Mouse (Mus musculus) ES-CJ7 (cell line): Measurements from ENCODE around the gene Gm15517.
"Not testable (repeated sequence)": the region's sequence is repeated elsewhere in the genome, so short reads cannot be mapped to it uniquely, and the experiment has no call there.

Experiments used
- DNase-seq: peaks from one replicate; pipeline ENCODE4 v3.0.0; 2011; ENCODE audit warnings: low read depth, low spot score

The Gm15517 gene

DNA sequence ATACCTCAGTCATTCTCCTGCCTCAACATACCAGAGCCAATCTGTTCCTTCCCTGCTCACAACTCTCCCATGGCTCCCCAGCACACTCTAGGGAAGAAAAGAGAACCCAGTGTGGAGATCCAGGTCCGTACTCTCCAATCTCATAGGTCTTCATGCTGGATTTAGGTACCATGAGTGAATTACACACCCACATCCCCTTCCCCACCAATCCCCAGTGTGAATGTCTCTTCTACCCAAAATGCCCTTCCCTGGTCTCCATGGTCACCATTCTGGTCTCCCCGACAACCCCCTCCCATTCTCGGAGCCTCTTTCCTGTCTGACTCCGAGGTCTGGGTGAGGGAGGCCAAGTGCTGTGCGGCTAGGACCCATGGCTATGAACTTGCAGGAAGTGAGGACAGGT lies at the start of gene Gm15517:
Gene Gm15517 (plus strand): TSS at position 301 of the 400 bp plus-strand sequence.
- DNase-seq, result no peak

DNA sequence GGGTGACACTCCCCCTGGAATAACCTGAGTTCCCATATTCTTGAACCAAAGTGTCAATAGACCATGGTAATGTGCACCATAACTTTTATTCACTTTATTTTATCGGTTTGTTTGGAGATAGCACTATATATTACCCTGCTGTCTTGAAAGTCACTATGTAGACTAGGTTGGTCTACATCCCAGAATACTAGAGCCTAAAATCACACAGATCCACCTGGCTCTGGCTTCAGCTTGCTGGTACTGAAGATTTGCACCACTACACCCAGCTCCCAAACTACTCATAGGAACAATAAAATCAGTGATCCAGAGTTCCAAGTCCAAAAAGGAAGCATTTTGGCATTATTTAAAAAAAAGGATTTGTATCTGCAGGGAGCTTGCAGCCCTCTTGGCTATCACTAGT lies 45.6 kb upstream of the Gm15517 start, which contains the start of gene Klk1b5:
Gene Klk1b5 (plus strand): TSS at position 301 of the 400 bp plus-strand sequence.
- no peak for DNase-seq

DNA sequence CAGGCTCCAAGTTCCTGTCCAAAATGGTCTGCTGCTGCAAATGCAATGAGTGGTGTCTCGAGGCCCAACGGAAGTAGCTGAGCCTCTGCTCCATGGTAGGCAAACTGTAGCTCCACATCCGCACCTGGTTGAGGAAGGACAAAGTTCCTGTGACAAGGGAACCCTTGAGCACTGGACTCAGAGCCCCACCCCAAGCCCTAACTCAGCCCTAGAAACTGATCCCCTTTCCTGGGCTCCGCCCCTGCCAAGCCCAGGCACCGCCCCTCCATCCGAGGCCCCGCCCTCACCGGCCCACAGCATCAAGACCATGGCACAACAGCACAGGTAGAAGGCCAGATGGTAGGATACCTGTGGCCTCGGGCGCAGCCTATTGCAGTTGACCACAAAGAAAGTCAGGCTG lies 39.6 kb upstream of the Gm15517 start:
- not testable (repeated sequence) for DNase-seq

- not testable (repeated sequence) for DNase-seq
These were observed 38.9 kb upstream of the Gm15517 start for GRCm38 (mm10) chr7:44222335-44222734.

DNA sequence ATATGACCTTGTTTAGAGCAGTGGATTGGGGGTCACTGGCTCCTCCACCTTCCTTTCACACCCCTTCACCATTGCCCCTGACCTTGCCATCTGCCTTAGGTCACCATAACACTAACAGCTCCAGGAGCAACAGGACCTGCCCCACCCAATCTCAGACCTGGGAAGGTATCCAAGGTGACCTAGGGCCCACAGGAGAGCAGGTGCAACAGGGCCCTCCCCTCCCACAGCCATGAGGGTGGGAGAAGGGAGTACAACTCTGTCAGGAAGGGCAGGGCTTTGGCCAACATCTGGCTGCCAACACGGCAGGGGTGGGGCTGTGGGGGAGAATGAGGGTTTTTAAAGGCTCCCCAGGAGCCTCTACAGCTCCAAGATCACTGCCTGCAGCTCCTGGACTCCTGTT lies 36.2 kb upstream of the Gm15517 start, which contains the start of gene Klk1:
Gene Klk1 (plus strand): TSS at position 285 of the 400 bp plus-strand sequence.
- DNase-seq, result peak; percentile 83

DNA sequence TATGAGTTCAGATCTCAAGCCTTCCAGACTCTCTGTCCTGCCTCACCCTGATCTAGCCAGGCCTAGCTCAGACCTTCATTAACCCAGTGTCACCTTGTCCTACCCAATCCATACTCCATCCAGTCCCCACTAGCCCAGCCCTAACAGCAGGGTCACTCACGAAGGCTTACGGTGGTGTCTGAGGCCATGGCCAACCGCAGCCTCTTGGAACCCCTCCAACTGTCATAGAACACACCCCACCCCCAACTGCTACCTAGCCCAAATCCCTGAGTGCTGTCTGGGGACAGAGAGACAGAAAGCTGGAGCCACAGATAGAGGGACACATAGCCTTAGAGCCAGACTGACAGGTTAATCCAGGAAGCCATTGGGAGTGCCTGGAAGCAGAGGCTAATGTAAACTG lies 25.3 kb upstream of the Gm15517 start, which contains the start of gene Gm36864:
Gene Gm36864 (plus strand): TSS at position 269 of the 400 bp plus-strand sequence.
- no peak for DNase-seq

DNA sequence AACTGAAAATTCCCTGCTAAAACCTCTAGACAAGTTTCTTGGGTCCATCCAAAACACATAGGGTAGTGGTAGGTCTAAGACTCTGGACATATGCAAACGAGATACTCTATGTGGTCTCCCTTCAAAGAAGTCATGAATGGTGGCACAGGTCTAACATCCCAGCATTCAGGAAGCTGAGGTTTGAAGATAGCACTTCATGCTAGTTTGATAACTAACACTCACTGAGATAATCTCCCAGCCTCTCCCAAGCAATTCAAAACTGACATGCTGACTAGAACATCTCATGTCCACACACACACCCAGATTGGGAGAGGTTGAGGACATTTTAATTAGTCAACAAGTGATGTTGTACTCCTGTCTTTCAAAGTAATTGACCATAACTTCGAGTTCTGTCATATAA lies 21.3 kb upstream of the Gm15517 start:
- no peak for DNase-seq

- no peak for DNase-seq
These were observed 20.5 kb upstream of the Gm15517 start for GRCm38 (mm10) chr7:44240712-44241111.

GRCm38 (mm10) chr7:44241163-44241562 lies 20.1 kb upstream of the Gm15517 start:
- DNase-seq, result no peak

- DNase-seq, result no peak
These were observed 17.2 kb upstream of the Gm15517 start for GRCm38 (mm10) chr7:44244080-44244479.

DNA sequence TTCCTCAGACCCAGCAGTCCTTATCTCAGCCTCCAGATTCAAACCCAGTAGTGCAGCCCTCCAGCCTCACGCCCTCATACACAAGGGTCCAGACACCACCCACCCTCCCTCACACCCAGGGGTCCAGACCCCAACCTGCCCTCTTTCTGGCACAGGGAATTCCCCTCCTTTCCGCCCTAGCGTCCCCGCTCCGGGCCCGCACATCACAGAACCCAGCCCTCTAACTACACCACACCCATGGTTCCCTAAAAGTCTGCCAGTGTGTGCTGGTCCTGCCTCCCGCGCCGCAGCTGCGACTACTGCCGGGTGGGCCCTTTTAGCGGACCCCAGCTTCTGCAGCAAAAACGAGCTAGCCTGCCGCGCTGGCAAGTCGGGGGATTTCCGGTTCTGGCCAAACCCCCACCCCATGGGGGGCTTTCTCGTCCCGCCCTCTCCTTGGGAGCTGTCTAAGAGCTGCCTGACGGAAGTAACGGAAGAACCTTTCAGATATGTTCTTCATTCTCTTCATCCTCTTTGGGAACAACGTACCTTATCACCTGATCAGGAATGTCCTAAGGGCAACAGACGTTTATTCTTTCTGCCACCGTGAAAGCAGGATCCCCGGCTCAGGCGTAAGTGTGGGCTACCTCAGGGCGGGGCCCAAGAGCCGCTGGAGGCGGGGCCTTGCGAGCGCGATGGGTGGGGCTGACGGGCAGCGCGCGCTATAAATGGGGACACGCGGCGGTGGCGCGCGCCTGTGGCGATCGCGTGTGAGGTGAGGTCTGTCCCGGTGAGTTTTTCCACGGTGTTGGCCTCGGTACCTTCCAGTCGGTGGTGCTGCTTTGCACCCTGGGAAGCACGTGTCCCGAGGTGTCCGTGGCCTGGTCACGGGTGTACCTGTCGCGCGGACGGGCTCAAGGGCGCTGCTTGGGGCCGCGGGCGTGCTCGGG lies 14.9 kb upstream of the Gm15517 start, which contains the start of the genes 1700028J19Rik and 2410002F23Rik:
Gene 1700028J19Rik (minus strand): TSS at position 641 of the 929 bp plus-strand sequence.
Gene 2410002F23Rik (plus strand): TSS at position 668 of the 929 bp plus-strand sequence.
- peak; percentile 92 for DNase-seq

DNA sequence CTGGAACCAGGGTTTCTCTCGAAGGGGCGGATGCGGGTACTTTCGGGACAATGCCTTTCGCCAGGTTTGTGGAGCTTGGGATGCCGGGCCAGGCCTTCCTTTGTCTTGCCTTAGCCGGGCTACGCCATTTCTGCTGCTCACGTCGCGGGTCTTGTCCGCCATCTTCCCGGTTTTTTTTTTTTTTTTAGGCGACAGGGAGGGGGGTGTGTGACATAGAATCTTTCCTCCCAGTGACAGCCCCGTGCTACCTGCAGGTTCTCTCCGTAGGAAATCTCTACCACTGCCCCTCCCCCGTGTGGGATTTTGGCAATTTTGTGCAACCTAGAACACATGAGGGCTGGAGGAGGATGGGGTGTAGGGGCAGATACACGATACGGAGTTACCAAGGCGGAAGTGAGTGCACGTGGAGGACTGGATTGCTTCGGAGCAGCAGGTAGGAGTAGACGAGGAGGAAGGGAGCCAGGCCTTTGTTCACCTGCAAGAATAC lies 14.2 kb upstream of the Gm15517 start:
- DNase-seq, result peak; percentile 74

- no peak for DNase-seq
These were observed 13.3 kb upstream of the Gm15517 start for GRCm38 (mm10) chr7:44247971-44248370.

DNA sequence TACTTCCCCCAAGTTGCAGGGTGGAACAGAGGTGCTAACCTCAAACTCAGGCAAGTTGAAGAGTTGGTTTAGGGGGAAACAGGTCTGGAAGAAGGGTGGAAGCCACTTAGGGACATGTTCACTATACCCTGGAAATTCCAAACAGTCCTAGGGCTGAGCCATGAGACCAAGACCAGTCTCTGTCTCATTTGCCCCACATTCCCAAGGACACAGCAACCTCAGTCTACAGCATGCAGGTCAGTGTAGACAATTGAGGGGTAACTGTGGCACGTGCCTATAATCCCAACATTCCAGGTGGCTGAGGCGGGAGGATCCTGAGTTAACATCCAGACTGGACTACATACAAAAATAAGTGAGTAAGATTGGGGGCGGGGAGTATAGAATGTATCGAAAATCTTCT lies 12.0 kb upstream of the Gm15517 start:
- DNase-seq, result no peak

DNA sequence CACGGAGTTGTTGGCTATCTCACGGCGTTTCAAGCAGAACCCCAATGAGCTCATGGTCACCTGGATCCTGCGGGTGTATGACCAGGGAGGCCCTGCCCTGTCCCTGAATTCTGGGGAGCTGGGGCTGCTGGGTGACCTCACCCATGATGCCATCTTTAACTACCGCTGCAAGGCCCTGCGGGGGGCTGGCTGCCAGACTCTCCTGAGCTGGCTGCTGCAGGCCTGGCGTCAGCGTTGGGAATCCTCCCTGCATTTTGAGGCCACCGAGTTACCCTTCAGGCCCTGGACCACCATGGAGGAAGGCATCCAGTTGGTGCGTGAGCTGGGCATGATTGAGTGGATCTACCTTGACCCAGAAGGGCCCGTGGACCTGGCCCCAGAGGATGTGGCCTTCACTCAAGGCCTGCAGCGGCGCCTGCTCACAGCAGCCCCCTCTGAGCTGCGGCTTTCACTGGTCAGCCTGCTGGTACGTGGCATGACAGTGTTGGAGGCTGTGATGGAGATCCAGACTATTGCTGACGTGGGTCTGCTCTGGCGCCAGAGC lies 10.4 kb upstream of the Gm15517 start:
- DNase-seq, result not testable (repeated sequence)

DNA sequence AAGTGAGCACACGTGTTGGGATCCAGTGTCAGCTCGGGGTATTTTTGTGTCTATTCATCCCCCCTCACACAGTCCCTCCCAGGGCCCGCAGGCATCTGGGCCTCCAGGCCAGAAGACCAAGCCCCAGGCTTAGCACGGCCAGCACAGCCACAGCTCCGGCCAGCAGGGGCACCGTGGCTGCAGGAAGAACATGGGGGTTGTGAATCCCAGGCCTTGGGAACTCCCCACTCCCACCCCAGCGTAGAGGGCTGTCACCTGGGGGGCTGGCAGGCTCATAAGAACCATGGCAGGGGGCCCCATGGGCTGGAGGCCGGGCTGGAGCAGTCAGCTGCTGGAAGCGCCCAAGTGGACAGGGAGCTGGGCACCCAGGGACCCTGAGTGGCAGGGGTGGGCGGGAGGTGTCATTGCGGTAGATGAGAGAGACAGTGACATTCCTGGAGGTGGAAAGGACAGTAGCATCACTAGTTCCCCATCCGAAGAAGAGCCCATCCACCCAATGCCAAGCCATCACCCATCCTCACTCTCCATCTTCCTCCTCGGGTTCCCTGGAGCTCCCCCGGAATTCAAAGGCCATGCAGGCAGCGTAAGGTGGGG lies 8.1 kb upstream of the Gm15517 start:
- no peak for DNase-seq

DNA sequence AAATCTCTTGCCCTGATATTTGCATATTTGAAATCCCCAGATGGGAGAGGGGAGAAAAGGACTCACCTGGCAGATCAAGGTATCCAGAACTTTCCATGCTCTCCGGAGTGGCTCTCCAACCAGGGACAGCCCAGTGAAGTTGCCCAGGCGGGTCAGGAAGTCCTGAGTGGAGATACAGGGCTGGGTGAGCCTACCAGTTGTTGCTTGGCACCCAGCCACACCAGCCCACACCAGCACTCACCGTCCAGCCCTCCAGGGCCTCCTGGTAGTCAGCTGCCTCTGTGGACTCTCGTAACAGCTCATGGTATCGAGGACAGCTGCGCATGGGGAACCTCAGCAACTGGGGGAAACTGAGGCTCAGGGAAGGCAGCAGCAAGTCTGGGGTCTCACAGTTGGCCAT lies 6.3 kb upstream of the Gm15517 start:
- no peak for DNase-seq

- no peak for DNase-seq
These were observed 4.0 kb upstream of the Gm15517 start, which contains the start of gene Acp4 for GRCm38 (mm10) chr7:44257278-44257677. Acp4 (minus strand) TSS chr7:44257378.

DNA sequence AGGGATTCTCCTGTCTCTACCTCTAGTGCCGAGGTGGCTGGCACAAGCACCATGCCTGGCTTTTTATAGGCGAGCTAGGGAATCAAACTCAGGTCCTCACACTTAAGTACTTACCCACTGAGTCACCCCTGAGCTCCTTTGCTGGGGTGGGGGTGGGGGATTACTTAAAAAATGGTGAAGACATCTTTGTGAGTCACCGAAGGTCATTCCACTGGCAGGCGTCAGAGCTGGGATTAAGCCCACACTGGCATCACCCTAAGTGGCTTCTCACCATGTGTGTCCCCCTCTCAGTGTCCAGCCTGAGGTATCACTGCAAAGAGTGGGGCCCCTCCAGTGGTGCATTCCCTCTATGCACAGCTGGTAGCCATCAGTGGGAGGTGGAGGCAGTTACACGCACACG lies 837 bp upstream of the Gm15517 start:
- no peak for DNase-seq

DNA sequence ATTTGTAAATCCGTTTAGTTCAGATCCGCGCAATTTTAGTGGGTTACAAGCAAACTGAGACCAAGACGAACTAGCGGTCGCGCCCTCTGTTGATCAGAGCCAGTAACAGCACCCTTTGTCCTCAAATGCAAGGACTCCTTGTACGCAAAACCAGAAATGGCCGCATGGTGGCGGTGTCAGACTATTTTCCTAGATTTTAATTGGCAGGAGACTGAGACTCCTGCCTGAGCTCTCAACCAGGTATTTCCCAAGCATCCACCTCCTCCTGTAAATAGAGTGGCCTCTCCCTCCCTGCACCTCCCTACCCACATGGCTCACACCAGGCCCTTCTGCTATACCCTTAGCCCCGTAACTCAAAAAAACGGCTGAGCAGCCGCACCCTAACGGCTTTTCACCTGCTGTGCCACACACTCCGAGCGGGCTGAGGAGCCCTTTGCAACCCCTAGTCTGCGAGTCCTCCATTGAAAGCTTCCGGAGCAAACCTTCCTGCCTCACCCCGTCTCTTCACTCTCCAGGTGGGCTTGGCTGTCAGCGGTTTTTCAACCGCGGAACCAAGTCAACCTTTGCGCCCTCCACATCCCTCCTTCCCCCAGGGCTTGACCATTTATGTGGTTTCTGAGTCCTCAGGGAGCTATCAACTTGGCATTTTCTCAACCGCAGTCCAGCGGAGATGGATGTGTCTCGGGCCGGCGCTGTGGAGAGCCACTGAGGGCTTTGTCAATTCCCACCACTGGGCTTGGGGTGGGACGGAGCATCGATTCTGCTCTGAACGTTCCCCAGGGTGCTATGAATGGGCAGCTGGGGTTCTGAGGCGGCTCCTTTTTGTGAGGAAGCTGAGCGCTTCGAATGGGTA lies 1.8 kb downstream of the Gm15517 start:
- DNase-seq, result peak; percentile 95

DNA sequence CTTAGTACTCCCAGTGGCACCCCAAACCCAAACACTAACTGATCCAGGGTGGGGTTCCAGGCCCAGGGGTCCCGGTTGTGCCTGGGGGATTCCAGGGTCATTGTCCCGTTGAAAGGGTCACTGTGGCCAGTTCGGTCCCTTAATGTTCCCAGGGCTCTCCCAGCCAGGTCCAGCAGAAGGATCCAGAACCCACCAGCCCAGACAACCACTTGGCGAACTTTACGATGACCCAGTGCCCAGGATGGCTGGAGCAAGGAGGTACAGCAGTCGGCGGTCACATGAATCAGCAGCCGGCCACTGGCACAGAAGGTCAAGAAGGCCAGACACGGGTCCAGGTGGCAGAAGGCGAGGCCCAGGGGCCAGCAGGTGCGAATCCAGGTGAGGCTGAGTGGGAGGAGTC lies 6.9 kb downstream of the Gm15517 start:
- no peak for DNase-seq
